Mouse (Mus musculus): ENCODE results near the gene Srp72.
"Not testable (repeated sequence)": the region's sequence is repeated elsewhere in the genome, so short reads cannot be mapped to it uniquely, and the experiment has no call there.

Gene Srp72

DNA sequence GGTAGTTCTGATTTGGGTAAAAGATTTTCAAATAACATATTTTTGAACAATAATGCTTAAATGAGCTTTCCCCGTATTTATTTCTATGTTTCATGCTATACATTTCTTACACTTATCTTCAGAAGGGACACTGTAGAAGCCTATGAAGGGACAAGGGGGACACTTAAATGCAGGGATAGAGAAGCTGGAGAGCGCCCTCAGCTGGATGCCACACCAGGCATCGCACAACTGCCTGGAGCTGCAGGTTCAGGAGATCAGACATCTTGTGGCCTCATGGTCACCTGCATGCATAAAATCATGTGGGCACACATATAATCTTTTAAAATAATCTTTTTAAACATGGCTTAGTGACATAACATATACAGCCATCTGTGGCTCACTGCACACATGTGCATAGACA, 9.8 kb upstream of the Srp72 start:
- no peak for DNase-seq (ENCODE audit: low spot score)

DNA sequence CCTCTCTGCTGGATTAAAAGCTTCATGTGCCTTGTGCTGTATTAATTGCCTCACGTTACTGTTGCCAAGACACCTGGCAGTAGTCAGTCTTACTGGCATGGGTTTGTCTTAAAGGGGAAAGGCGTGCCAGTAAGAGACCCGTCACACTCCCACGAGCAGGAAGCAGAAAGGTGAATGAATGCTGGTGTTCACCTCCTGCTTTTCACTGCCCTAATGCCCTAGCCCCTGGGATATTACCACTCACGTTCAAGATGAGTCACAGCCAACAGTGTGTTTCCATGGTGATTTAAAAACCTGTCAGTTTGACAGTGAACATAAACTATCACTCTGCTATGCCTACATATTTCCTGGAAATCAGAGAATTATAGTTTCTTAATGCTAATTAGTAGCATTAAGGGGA, 5.2 kb upstream of the Srp72 start:
- DNase-seq (ENCODE audit: low spot score): no peak

DNA sequence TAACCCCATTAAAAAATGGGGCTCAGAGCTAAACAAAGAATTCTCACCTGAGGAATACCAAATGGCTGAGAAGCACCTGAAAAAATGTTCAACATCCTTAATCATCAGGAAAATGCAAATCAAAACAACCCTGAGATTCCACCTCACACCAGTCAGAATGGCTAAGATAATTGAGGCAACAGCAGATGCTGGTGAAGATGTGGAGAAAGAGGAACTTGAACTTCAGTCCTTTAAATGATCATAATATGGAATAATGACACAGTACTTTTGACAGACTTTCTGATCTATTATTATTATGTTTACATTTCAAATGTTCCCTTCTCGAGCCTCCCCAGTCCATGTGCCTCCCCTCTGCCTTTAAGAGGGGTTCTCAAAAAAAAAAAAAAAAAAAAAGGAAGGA, 3.4 kb upstream of the Srp72 start:
- not testable (repeated sequence) for DNase-seq (ENCODE audit: low spot score)

DNA sequence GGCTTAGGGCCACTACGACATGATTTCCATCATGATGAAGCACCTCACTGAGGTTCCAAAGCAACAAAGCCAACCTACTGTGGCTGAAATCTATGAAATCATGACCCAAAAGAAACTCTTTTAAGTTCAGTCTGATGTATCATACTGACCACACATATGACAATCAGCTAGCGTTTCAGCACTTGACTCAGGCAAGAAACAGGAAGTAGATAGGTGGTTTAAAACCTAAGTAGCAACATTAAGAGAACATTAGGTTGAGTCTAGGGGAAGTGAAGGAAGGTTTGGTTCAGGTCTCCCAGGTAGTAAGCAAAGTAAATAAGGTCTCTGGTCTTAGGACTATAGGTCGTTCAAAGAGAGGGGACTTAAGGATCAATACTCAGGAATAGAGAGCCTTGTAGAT, 995 bp upstream of the Srp72 start:
- DNase-seq (ENCODE audit: low spot score): no peak

DNA sequence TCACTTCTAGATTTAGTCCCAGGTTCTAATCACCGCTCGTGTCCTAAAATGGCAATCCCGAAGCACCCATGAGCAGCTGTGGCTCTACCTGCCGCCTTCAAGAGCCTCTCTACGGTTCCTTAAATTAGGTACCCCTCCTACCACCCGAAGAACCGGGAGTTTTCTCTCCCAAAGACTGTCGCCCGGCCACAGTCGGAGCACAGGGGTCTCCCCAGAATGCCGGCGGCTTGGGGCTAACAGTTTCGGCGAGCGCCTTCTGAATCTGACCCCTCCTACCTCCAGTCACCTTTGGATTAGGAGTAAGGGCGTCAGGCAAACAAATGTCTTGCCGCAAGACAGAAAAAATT, 303 bp upstream of the Srp72 start:
- DNase-seq (ENCODE audit: low spot score): no peak

DNA sequence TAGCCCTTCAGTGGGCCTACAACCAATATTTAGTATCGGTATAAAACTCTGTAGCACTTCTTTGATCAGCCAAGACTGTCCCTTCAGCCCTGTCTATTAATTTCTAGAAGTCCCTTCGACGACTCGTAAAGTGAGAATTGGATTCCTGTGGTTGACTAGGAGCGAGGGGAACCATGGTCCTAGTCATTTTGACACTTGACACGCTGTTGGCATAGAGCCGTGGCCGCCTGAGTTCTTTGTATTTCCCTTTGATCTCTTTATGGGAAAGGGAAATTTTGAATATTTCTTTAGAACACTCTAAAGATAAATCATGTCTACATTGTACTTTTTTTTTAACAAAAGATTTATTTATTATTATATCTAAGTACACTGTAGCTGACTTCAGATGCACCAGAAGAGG, 1.3 kb downstream of the Srp72 start:
- DNase-seq (ENCODE audit: low spot score): no peak

DNA sequence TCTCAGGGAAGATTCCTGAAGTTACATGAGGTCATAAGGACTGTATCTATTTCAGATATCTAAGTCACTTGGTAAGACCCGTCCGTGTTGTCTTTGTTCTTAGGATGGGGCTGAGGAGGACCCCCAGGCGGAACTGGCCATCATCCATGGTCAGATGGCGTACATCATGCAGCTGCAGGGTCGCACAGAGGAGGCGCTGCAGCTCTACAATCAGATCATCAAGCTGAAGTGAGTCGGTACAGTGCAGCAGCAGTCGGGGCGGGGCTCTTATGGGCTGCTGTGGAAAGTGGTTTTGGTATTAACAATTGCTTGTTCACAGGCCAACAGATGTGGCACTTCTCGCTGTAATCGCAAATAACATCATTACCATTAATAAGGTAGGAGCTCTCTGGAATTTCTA, 9.5 kb downstream of the Srp72 start:
- DNase-seq (ENCODE audit: low spot score): no peak

DNA sequence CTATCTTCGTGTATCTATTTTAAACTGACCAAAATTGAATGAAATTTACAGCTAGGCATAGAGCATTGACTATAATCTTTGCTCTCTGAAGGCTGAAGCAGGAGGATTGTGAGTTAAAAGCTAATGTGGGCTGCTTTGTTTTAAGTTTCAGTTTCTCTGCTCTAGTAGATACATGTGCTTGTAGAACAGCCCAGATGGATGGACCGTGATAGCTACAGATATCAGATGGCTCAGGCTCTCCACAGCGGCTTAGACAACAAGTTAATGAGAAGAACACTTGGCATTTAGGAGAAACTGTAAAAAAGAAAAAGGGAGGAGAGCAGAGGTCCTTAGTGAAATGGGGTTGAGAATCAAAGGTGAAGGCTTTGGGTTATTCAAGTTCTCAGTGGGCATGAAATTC, 16.3 kb downstream of the Srp72 start:
- no peak for DNase-seq (ENCODE audit: low spot score)

DNA sequence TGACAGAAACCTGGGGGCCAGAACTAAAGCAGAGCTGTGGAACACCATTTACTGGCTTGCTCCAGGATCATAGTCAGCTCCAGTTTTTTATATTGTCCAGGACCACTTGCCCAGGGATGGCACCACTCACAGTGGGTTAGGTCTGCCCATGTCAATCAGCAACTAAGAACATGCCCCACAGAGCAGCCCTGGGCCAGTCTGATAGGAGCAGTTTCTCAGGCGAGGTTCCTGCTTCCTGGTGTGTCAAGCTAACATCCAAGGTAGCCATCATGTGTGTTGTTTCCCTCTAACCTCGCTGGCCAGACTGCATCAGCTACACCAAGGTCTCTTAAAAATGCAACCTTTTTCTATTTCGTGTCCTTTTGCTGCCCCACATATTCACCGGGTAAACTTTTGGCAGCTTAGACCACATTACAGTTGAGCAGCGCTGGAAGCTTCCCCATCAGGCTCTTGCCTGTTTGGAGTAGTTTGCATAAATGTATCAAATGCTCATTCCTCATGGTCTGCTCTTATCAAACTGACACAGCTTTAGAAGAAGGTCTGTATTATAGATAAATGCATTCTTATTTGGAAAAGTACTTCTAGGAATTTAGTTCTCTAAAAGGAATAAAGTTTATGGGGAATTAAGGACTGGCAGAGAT, 18.8 kb downstream of the Srp72 start:
- no peak for DNase-seq (ENCODE audit: low spot score)

DNA sequence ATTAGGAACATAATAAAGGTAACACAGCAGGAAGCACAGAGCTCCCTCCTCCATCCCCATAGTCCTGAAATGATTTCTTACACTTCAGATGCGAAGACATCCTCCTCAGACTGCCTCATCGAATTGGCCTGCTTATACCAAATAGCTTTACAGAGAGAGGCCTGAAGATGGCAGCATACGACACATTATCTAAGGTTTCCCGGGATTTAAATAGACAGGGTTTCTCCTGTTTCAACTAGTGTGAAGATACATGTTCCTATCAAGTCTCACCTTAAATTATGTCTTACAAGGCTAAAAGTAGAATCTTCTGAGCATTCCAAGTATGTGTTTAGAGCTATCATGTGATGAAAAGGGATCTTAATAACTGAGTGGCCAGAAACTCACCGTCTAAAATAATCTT, 23.9 kb downstream of the Srp72 start:
- peak; percentile 69 for DNase-seq (ENCODE audit: low spot score)

DNA sequence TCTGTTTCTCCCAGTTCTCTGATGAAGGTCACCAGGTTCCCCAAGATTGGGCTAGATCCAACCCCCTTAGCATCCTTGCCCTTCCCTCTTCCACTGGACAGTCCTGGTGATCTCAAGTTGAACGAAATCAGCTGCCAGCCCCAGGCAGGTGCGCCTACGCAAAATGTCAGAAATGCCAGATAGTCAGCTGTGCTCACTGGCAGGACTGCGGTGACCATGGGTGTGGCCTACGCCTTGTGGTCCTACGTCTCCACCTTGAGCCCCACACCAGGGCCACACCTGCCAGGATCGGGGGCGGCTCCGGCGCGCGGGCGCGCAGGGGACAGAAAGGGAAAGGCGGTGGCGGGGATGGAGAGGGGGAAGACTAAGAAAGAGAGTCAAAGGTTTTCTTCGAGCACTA, 26.7 kb downstream of the Srp72 start:
- no peak for DNase-seq (ENCODE audit: low spot score)

DNA sequence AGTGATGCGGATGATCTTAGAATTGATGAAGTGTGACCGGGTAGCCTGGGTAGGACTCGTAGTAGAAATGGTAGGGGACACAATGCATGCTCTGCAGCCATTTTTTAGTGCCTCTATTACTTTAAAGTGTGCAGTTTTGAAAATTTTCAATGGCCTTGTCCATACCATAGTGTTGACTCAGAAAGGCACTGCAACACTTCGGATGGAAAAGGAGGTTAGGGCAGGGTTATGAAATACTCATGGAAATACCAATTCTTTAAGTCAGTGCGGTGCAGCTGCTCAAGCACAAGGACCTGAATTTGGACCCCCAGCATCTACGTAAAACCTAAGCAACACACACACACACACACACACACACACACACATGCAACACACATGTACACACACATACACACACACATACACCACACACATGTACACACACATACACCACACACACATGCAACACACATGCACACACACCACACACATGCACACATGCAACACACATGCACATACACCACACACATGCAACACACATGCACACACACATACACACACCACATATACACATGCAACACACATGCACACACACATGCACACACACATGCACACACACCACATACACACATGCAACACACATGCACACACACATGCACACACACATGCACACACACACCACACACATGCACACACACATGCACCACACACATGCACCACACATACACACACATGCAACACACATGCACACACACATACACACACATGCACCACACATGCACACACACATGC, 29.8 kb downstream of the Srp72 start, which contains the start of gene Arl9:
Arl9 (plus strand) TSS at position 5 of the 771 bp plus-strand sequence.
- DNase-seq (ENCODE audit: low spot score): no peak

DNA sequence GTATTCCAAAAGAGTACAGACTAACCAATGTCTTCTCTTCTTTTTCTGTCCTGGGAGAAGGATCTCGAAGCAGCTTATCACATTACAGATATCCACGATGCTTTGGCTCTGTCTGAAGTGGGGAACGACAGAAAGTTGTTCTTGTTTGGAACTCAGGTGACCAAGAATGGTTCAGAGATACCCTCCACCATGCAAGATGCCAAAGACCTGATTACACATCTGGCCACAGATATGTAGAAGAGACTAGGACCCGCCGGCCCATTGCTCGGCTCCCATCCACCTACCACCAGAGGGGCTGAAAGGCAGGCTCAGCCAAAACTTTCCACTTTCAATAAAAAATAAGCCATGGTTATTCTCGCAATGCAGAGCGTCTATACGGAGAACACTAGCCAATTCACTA, 35.9 kb downstream of the Srp72 start:
- no peak for DNase-seq (ENCODE audit: low spot score)

DNA sequence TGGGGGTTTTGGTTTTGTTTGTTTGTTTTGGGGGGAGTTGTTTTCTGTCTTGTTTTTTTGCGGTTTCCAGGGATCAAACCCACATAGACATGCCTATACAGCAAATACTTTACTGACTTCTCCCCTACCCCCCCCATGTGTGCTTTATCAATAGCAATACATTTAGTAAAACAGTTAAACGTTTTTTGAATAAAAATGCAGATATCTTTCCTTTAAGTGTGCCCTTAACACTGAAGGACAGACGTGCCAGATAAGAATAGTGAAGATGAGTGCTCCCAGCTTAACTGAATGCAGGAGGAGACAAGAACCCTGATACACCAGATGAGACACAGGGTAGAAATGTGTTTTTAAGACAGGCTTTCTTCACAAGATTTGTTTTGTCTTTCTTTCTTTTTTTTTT, 36.6 kb downstream of the Srp72 start:
- no peak for DNase-seq (ENCODE audit: low spot score)

DNA sequence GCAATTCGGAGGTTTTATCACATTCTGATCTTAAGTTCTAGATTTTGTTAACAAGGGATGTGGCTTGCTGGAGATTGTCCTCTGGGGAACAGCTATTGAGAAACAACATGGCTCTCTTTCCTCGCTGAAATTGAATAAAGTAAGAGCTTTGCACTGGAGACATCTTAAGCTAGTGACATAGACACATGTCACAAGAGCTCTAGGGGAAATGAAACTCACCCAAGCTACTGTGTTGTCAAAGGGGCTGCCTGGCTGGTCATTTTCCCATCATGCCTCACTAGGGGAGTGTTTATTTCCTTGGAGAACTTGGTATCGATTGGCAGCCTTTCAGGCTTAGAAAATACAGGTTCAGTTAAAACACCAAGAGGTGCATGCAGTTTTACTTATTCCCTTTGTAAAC, 38.7 kb downstream of the Srp72 start:
- DNase-seq (ENCODE audit: low spot score): no peak

DNA sequence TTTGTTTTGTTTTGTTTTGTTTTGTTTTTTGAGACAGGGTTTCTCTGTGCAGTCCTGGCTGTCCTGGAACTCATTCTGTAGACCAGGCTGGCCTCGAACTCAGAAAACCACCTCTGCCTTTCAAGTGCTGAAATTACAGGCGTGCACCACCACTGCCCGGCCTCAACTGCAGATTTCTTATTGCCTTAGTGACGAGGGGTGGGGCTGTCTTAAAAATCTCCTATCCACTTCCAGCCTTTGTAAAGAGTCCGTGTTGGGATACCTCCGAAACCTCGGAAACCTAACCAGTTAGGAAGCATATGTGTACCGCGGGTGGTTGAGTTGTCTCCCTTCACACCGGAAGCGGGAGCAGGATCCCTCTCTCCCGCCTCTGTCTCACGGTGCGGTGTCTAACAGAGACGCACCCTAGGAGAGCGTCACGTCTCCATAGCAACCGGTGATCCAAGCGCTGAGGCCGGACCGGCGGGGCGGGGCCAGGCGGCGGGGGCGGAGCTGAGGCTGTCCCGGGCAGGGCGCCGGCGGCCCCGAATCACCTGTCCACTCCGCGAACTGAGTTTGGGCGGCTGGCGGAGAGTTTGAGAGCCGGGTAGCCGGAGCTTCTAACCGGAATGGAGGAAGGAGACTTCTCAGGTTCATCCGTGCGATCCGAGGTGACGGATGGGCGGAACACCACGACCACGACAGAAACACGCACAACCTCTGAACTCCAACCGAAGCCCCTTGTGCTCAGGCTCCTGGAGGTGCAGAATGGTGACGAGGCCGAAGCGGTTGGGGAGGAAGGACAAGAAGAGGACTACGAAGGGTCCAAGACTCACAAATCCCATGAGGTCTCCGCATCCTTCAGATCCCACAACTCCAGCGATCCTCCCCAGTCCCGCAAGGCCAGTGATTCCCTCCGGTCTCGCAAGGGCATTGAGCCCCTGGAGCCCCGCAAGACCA, 41.3 kb downstream of the Srp72 start, which contains the start of gene Thegl:
Thegl (plus strand) TSS at position 480 of the 939 bp plus-strand sequence.
- peak; percentile 94 for DNase-seq (ENCODE audit: low spot score)

DNA sequence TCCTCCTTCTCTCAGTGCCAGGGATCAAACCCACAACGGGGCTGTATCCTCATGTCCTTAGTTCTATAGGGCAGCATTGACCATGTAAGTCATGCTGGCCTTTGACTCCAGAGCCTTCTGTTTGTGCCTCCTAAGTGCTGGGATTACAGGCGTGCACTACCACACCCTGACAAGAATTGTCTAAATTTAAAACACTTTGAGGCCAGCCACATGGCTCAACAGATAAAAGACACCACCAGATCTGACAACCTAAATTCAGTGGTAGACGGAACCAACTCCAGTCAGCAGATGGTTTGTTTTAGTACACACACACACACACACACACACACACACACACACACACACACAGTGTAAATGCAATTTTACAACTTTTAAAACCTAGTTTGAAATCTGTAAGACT, 53.6 kb downstream of the Srp72 start:
- no peak for DNase-seq (ENCODE audit: low spot score)

DNA sequence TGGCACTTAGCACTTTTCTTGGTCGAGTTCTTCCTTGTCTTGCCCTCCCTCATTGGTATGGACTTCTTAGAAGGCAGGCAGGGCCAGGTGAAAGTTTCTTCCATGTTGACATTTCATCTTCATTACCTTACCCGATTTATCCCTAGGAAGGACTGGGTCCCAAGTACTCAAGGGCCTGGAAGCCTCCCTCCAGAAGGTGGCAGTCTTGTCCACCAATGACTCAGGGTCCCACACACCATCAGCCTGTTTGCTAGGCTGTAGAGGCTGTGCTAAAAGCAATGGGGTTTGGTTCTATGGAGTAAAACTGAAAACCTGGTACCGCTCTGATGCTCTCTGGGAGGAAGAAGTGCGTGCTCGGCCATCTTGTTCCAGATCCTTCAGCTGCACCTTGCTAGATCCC, 55.3 kb downstream of the Srp72 start:
- DNase-seq (ENCODE audit: low spot score): peak; percentile 32

DNA sequence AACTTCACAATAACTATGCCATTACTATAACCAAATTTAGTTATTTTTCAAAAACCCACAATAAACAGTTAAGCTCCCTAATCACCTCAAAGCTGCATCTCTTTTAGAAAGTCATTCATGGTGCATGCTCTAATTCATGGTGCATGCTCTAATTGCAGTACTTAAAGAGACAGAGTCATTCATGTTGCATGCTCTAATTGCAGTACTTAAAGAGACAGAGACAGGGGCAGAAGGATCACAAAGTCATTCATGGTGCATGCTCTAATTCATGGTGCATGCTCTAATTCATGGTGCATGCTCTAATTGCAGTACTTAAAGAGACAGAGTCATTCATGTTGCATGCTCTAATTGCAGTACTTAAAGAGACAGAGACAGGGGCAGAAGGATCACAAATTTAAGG, 60.6 kb downstream of the Srp72 start:
- not testable (repeated sequence) for DNase-seq (ENCODE audit: low spot score)

DNA sequence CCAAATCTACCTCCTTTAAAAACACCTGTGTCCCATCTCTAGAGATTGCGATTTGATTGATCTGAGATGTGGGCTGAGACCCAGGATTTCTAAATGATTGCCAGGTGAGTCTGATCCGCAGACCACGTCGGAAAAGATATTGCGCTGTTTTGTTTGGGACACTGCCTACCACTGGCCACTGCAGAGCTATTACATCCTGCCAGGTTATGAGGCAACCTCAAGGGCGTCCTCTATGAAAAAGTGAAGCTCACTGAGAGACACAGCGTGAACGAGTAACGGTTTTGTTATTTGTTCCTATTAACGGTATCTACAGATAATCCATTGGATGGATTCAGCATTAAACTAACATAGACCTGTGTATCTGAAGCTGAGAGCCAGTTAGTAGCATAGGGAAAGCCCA, 64.0 kb downstream of the Srp72 start:
- no peak for DNase-seq (ENCODE audit: low spot score)

DNA sequence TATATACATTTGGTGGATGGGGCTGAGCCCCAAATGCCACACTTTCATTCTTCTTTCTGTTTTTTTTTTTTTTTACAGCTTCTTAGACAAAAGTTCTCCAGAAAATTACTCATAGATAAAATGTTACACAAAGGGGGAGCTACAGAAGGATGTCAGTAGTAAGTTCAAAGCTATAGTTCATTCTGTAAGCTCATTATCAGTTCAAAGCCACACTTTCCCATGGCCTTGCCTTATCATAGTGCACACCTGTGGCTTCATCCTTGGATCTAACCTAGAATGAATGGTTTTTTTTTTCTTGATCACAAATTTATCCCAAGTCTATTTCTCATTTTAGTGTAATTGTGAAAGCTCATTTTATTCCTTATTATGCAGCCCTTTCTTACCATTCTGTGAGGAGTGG, 64.9 kb downstream of the Srp72 start:
- no peak for DNase-seq (ENCODE audit: low spot score)

DNA sequence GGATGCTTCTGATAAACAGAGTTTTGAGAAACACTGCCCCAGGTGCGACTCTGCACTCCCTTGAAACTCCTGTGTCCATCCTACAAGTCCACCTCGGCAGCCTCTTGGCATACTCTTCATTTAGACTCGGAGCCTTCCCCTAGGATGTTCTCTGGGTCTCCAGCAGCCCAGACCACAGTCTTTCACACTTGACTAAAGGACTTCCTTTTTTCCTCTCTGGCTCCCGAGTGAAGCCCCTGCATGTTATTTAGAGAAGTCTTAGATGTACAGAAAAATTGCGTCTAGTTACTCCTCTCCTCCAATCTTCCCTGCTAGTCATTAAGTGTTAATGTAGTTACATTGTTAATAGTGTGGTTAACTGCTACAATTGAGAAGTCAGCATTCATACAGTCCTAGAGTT, 69.9 kb downstream of the Srp72 start:
- DNase-seq (ENCODE audit: low spot score): no peak
